Mouse (Mus musculus): Measurements from ENCODE around the gene Isoc2a. TPM values are rescaled to one million over a fixed set of nuclear protein-coding genes. Genes with fewer than 3 reads are reported as not detected.
A peak's percentile ranks its signal among the peaks of the same experiment; 100 is the strongest.

Gene Isoc2a
- total RNA-seq, 2 experiments from 2014 or later, result 3.0 to 5.0 TPM

DNA sequence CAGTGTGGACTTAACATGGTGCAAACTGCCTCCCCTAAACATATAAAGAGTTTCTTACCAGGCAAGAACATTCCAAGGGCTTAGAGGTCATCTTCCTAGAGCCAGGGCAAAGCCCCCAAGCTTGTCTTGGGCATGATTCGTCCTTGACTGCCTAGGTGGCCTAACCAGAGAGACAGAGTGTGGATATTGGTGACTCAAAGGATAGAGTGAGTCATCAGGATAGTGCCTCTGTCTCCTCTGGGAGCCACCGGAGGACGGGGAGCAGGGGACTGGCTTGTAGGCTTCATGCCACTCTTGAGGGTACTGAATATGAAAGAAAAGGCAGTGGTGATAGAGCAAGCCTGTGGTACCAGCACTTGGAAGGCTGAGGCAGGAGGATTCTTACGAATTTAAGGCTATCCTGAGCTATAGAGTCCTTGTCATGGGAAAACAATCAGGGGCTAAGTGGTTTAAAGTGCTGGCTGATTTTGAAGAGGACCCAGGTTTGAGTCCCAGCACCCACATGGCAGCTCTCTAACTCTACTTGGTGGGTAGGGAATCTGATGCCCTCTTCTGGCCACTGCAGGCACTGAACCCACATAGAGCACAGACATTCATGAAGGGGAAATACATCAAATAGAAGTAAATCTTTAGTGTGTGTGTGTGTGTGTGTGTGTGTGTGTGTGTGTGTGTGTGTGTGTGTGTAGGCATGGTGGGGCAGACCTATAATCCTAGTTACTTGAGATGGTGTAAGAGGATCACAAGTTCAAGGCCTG lies 57.4 kb downstream of the Isoc2a start:
- ATAC-seq (ENCODE audit: poor library complexity, severe bottlenecking), result no peak; the same call in 1 of the 2 replicates

DNA sequence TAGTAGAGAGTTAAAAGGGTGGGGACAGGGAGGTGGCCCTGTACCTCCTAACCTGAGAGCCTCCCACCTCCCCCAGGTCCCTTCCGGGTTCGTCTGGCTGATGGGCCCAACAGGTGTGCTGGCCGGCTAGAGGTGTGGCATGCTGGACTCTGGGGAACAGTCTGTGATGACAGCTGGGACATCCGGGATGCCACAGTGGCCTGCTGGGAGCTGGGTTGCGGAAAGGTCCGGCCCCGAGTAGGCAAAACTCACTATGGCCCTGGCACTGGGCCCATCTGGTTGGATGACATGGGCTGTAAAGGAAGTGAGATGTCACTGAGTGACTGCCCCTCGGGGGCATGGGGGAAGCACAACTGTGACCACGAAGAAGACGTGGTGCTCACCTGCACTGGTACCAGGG lies 59.9 kb downstream of the Isoc2a start:
- no peak for ATAC-seq (ENCODE audit: poor library complexity, severe bottlenecking)

DNA sequence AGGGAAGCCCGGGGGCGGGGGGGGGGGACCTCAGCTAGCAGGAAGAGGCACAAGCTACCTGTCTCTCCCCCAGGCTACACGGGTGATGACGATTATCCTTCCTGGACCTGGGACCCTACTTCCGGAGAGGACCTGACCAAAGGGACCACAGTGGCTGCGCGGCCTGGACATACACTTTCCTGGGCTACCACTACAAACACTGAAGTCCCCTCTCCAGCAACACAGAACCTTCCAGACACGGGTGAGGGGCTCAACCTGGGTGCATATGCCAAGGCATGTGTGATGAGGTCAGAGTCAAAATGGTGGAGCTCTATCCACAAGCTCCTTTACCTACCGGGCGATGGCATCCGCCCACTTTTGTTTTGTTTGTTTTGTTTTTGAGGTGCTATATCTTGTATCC lies 60.4 kb downstream of the Isoc2a start:
- no peak for ATAC-seq (ENCODE audit: poor library complexity, severe bottlenecking)

DNA sequence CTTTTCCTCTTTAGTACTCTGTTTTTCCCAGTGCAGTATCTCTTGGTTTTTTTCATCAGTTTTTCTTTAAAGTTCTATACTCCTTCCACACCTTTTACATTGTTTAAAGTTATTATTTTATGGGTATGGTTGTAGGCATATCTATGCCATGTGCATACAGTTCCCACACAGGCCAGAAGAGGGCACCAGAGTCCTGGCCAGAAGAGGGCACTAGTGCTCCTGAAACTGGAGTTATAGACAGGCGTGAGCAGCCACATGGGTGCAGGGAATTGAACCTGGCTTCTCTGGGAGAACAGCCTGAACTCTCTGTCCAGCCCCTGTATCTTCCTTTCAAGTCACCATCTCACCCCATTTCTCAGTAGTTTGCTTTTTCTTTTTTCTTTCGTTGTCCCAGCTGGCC lies 61.5 kb downstream of the Isoc2a start:
- ATAC-seq (ENCODE audit: poor library complexity, severe bottlenecking), result peak; percentile 60

DNA sequence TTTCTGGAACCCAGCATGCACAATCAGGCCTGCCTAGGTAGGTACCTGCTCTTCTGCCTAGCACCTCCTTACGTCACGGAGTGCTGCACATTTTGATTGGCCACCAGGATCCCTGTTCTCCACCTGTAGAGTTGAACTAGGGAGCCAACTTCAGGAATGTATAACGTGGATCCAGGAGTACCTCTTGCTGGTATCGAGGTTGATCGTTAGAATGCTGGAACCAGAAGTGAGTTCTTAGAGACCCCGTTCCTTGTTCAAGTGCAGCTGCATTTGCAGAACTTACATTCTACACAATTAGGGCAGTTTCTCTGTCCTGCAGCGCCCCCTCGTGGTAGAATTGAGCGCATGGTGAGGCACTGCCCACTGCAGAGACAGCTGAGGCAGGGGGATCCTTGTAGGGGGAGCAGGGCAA lies 63.1 kb downstream of the Isoc2a start:
- ATAC-seq (ENCODE audit: poor library complexity, severe bottlenecking), result peak; percentile 64

DNA sequence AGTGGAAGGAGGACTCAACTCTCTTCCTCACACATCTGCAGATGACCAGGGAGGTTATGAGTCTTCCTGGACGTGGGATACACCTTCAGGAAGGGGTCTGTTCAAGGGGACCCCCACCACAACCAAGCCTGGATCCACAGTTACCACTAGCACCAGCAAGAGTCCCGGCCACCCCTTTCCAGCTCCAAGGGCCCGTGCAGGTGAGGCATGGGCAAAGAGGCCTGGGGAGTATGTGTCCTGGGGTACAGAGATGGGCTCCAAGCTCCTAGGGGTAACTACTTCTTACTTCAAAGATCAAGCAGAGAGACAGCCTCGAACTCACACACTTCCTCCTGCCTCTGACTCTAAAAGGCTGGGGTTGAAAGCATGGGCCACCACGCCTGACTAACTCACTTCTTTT lies 65.7 kb downstream of the Isoc2a start:
- ATAC-seq (ENCODE audit: poor library complexity, severe bottlenecking), result no peak

DNA sequence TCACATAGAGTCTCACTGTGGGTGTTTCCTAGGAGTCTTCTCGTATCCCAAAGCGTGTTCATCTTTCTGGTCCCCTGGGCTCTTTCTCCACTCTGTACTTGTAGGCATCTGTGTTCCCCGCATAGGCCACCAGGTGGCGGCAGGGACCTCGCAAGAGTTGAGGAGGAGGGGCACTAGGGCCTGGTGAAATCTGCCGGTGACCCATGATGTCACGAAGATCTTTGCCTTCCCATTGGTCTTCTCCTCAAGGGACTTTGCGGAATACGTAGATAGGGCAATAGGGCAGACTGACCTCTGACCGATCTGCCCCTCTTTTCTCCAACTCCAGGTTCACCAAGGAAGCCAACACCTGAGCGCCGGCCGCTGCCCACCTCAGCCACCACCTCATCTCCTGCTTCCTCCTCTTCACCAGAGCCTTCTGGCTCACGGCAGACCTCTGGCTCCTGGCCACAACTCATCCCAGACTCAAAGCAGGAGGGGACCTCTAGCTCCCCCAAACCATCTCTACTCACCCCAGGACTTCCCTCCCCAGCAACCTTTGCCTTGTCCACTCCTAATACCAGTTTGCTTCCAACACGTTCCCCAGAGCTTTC lies 66.4 kb downstream of the Isoc2a start:
- ATAC-seq (ENCODE audit: poor library complexity, severe bottlenecking), result peak; percentile 93

Other genes with a start within 250 kb of the Isoc2a start
Only the 30 nearest of the 34 such genes appear.
- gene Hspbp1, start 192.1 kb upstream of the Isoc2a start, total RNA-seq (2015), result 12.7 and 16.9 TPM in 2 replicates
- 9.8 and 15.3 TPM in 2 replicates for gene Hspbp1, start 192.1 kb upstream of the Isoc2a start, total RNA-seq (2017)
- not detected in 2 replicates for gene Brsk1, start 186.5 kb upstream of the Isoc2a start, total RNA-seq (2015)
- not detected in 2 replicates for gene Brsk1, start 186.5 kb upstream of the Isoc2a start, total RNA-seq (2017)
- 11.4 and 13.3 TPM in 2 replicates for gene Tmem150b, start 151.9 kb upstream of the Isoc2a start, total RNA-seq (2015)
- gene Tmem150b, start 151.9 kb upstream of the Isoc2a start, total RNA-seq (2017), result 15.5 and 18.0 TPM in 2 replicates
- gene Kmt5c, start 137.0 kb upstream of the Isoc2a start, total RNA-seq (2015), result 32.4 and 38.4 TPM in 2 replicates
- gene Kmt5c, start 137.0 kb upstream of the Isoc2a start, total RNA-seq (2017), result 44.2 and 58.2 TPM in 2 replicates
- 29.5 and 32.4 TPM in 2 replicates for gene Cox6b2, start 124.1 kb upstream of the Isoc2a start, total RNA-seq (2015)
- 20.5 and 24.8 TPM in 2 replicates for gene Cox6b2, start 124.1 kb upstream of the Isoc2a start, total RNA-seq (2017)
- gene Fam71e2, start 105.9 kb upstream of the Isoc2a start, total RNA-seq (2015), result not detected in 2 replicates
- gene Fam71e2, start 105.9 kb upstream of the Isoc2a start, total RNA-seq (2017), result not detected in 2 replicates
- not detected in 2 replicates for gene Il11, start 94.3 kb upstream of the Isoc2a start, total RNA-seq (2015)
- not detected in 2 replicates for gene Il11, start 94.3 kb upstream of the Isoc2a start, total RNA-seq (2017)
- gene Tmem190, start 94.2 kb upstream of the Isoc2a start, total RNA-seq (2015), result not detected in 2 replicates
- gene Tmem190, start 94.2 kb upstream of the Isoc2a start, total RNA-seq (2017), result not detected in 2 replicates
- 1.3 and 3.0 TPM in 2 replicates for gene Tmem238, start 87.5 kb upstream of the Isoc2a start, total RNA-seq (2015)
- gene Tmem238, start 87.5 kb upstream of the Isoc2a start, total RNA-seq (2017), result 0.61 and 2.5 TPM in 2 replicates
- gene Rpl28, start 84.3 kb upstream of the Isoc2a start, total RNA-seq (2015), result 1,340 and 1,433 TPM in 2 replicates
- 535 and 673 TPM in 2 replicates for gene Rpl28, start 84.3 kb upstream of the Isoc2a start, total RNA-seq (2017)
- gene Ube2s, start 64.6 kb upstream of the Isoc2a start, total RNA-seq (2015), result 313 and 324 TPM in 2 replicates
- gene Ube2s, start 64.6 kb upstream of the Isoc2a start, total RNA-seq (2017), result 178 and 185 TPM in 2 replicates
- gene Shisa7, start 32.5 kb upstream of the Isoc2a start, total RNA-seq (2015), result not detected in 2 replicates
- gene Shisa7, start 32.5 kb upstream of the Isoc2a start, total RNA-seq (2017), result not detected in 2 replicates
- 6.5 and 9.2 TPM in 2 replicates for gene Isoc2b, start 6.9 kb upstream of the Isoc2a start, total RNA-seq (2015)
- gene Isoc2b, start 6.9 kb upstream of the Isoc2a start, total RNA-seq (2017), result 70.2 and 91.2 TPM in 2 replicates
- gene Gm36210, start 29.4 kb downstream of the Isoc2a start, total RNA-seq (2015), result not detected in 2 replicates
- not detected in 2 replicates for gene Gm36210, start 29.4 kb downstream of the Isoc2a start, total RNA-seq (2017)
- gene Zfp628, start 38.1 kb downstream of the Isoc2a start, total RNA-seq (2015), result 6.7 and 7.3 TPM in 2 replicates
- 1.9 and 3.0 TPM in 2 replicates for gene Zfp628, start 38.1 kb downstream of the Isoc2a start, total RNA-seq (2017)
- 0.13 and 0.82 TPM in 2 replicates for gene Nat14, start 44.9 kb downstream of the Isoc2a start, total RNA-seq (2015)
- gene Nat14, start 44.9 kb downstream of the Isoc2a start, total RNA-seq (2017), result 0.11 and 1.1 TPM in 2 replicates
- not detected in 2 replicates for gene Ssc5d, start 48.6 kb downstream of the Isoc2a start, total RNA-seq (2015)
- gene Ssc5d, start 48.6 kb downstream of the Isoc2a start, total RNA-seq (2017), result 0.04 TPM in 1 of 2 replicates, not detected in the other
- gene Sbk2, start 87.3 kb downstream of the Isoc2a start, total RNA-seq (2015), result not detected in 2 replicates
- gene Sbk2, start 87.3 kb downstream of the Isoc2a start, total RNA-seq (2017), result not detected in 2 replicates
- gene Sbk3, start 94.0 kb downstream of the Isoc2a start, total RNA-seq (2015), result 0.09 TPM in 1 of 2 replicates, not detected in the other
- not detected in 2 replicates for gene Sbk3, start 94.0 kb downstream of the Isoc2a start, total RNA-seq (2017)
- gene Zfp579, start 119.0 kb downstream of the Isoc2a start, total RNA-seq (2015), result 5.7 and 14.9 TPM in 2 replicates
- gene Zfp579, start 119.0 kb downstream of the Isoc2a start, total RNA-seq (2017), result 0.81 and 0.89 TPM in 2 replicates
- 24.8 and 26.2 TPM in 2 replicates for gene Zfp524, start 137.3 kb downstream of the Isoc2a start, total RNA-seq (2015)
- gene Zfp524, start 137.3 kb downstream of the Isoc2a start, total RNA-seq (2017), result 13.5 and 13.9 TPM in 2 replicates
- 19.2 and 20.6 TPM in 2 replicates for gene Fiz1, start 137.5 kb downstream of the Isoc2a start, total RNA-seq (2015)
- 9.3 and 12.1 TPM in 2 replicates for gene Fiz1, start 137.5 kb downstream of the Isoc2a start, total RNA-seq (2017)
- gene Gm44973, start 138.3 kb downstream of the Isoc2a start, total RNA-seq (2015), result 0.30 TPM in 1 of 2 replicates, not detected in the other
- gene Gm44973, start 138.3 kb downstream of the Isoc2a start, total RNA-seq (2017), result not detected in 2 replicates
- gene Zfp865, start 143.2 kb downstream of the Isoc2a start, total RNA-seq (2015), result 11.9 and 12.0 TPM in 2 replicates
- 13.6 and 14.4 TPM in 2 replicates for gene Zfp865, start 143.2 kb downstream of the Isoc2a start, total RNA-seq (2017)
- 0.13 and 0.48 TPM in 2 replicates for gene Ccdc106, start 143.4 kb downstream of the Isoc2a start, total RNA-seq (2015)
- 2.1 TPM in 1 of 2 replicates, not detected in the other for gene Ccdc106, start 143.4 kb downstream of the Isoc2a start, total RNA-seq (2017)
- gene 4632433K11Rik, start 157.0 kb downstream of the Isoc2a start, total RNA-seq (2015), result 0.62 TPM in 1 of 2 replicates, not detected in the other
- 0.81 TPM in 1 of 2 replicates, not detected in the other for gene 4632433K11Rik, start 157.0 kb downstream of the Isoc2a start, total RNA-seq (2017)
- 2.5 and 3.2 TPM in 2 replicates for gene Zfp784, start 161.3 kb downstream of the Isoc2a start, total RNA-seq (2015)
- gene Zfp784, start 161.3 kb downstream of the Isoc2a start, total RNA-seq (2017), result 1.7 TPM in 2 replicates
- gene Zfp580, start 174.4 kb downstream of the Isoc2a start, total RNA-seq (2015), result 0.25 and 1.6 TPM in 2 replicates
- not detected in 2 replicates for gene Zfp580, start 174.4 kb downstream of the Isoc2a start, total RNA-seq (2017)
- gene U2af2, start 185.0 kb downstream of the Isoc2a start, total RNA-seq (2015), result 68.6 and 71.0 TPM in 2 replicates
- 153 and 170 TPM in 2 replicates for gene U2af2, start 185.0 kb downstream of the Isoc2a start, total RNA-seq (2017)
- gene Epn1, start 203.1 kb downstream of the Isoc2a start, total RNA-seq (2015), result 74.6 and 79.4 TPM in 2 replicates
- gene Epn1, start 203.1 kb downstream of the Isoc2a start, total RNA-seq (2017), result 76.4 and 88.9 TPM in 2 replicates